Mouse (Mus musculus) urinary bladder, adult 18-20 months (tissue): ENCODE measurements around the gene Gm3476.
A peak's percentile ranks its signal among the peaks of the same experiment; 100 is the strongest.
"Not testable (repeated sequence)": the region's sequence is repeated elsewhere in the genome, so short reads cannot be mapped to it uniquely, and the experiment has no call there.

Experiments used
- DNase-seq, 2 experiments: peaks; one replicate each; pipeline ENCODE4 v3.0.0; 2022; ENCODE audit warnings: low spot score in 2 of 2, mixed read lengths in 2 of 2

Gene Gm3476

DNA sequence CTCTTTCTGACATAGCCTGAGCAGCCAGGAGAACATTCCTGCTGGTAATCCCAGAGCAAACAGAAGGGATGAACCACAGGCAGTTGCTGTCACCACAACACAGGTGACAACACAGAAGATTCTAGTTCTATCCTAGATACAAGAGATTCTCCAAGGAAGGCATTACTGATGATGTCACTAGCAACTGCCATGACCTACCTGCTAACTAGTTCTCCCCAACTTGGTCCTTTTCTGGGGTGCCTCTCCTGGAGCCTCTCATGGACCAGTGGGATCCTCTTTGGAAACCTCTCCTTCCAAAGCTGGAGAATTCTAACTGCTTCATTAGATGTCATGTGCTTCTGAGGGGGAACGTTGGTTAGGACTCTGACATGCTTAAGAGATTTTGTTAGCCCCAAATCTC lies at the start of gene Gm3476:
Gm3476 (minus strand) TSS at position 101 of the 400 bp plus-strand sequence.
- DNase-seq = not testable (repeated sequence)

DNA sequence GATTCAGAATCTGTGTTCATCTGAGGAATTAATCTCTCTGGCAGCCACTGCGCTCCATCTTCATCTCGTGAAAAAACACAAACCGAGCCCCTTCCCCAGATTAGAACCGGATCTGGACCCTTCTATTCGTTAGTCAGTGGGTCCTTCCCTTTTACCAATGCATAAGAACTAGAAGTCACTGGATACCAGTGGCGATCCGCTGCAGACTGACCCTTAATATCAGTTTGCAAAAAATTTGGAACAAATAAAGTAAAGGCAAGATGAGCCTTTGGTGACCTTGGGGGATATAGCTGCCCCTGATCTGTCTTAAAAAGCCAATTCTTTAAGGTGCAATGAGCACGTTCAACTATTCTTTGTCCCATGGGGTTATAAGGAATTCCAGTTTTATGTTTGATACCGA lies 37.9 kb upstream of the Gm3476 start:
- DNase-seq = not testable (repeated sequence)

DNA sequence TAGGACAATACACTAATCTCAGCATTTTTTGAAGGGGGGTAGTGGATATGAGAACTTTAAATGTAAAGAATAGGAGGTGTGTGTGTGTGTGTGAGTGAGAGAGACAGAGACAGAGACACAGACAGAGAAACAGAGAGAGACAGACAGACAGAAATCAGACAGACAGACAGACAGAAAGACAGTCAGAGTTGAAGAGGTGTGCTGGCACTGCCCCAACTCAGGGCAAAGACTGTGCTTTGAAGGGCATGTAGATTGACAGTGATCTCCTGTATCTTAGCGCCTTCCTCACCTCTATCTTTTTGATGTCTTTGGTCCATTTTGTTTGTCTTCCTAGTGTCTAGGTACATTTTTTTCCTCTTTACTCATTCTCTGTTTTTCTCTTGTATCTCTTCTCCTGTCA lies 35.5 kb upstream of the Gm3476 start:
- not testable (repeated sequence) for DNase-seq

DNA sequence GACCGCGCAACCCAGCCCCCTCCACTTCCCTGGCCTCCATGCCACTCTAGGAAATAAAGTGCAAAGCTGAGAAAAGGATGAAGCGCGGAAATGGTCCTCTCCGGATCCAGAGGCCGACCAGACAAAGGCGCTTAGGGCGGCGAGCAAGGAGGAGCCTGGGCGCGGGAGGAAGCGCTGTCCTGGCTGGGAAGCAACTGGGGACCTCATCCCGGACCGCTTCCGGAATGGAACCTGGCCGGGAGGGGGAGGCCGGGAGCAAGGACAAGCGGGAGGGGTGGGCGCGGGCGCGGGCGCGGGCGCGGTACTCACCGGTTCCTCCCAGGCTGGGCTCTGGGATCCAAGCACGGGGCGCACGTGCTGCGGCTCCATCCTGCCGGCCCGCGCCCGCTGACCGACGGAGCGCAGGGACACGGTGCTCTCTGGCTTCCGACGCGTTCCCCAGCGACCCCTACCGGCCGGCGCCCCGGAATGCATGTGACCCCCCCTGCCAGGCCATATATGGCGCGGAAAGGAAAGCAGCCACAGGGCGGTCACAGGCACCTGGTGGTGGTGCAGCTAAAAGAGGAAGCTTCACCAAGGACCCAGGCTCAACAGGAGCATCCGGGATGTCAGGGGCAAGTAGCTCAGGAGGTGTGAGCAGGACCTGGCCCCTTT lies 17.2 kb downstream of the Gm3476 start, which contains the start of gene Gm3468:
Gm3468 (minus strand) TSS at position 394 of the 654 bp plus-strand sequence.
- peak; percentile 47 to 52 for DNase-seq

DNA sequence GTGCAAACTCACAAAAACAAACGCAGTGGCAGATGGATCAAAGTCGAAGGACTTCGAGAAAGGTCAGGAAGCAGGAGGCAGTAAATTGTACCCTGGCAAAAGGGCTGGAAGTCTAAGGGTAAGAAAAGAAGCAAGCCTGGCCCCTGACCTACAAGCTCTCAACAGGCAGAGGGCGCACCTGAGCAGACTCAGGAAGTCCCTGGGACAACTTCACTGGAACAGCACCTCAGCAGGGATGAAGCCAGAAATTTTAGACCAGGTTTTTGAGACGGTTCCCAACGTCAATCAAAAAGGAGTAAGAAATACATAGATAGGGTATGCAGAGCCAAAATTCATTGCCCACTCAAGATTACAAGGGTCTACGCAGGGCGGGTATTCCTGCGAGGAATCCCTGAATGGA lies 18.1 kb downstream of the Gm3476 start:
- DNase-seq = peak in 1 of 2 experiments; percentile 1

DNA sequence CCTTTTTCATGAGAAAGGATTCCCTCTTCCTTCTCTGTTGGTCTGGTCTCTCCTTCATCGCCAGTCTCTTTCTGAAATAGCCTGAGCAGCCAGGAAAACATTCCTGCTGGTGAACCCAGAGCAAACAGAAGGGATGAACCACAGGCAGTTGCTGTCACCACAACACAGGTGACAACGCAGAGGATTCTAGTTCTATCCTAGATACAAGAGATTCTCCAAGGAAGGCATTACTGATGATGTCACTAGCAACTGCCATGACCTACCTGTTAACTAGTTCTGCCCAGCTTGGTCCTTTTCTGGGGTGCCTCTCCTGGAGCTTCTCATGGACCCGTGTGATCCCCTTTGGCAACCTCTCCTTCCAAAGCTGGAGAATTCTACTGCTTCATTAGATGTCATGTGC lies 31.8 kb downstream of the Gm3476 start, which contains the start of gene Gm8206:
Gm8206 (minus strand) TSS at position 101 of the 400 bp plus-strand sequence.
- DNase-seq = not testable (repeated sequence)

DNA sequence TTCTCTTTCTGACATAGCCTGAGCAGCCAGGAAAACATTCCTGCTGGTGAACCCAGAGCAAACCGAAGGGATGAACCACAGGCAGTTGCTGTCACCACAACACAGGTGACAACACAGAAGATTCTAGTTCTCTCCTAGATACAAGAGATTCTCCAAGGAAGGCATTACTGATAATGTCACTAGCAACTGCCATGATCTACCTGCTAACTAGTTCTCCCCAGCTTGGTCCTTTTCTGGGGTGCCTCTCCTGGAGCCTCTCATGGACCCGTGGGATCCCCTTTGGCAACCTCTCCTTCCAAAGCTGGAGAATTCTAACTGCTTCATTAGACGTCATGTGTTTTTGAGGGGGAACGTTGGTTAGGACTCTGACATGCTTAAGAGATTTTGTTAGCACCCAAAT lies 67.4 kb downstream of the Gm3476 start, which contains the start of gene Gm6337:
Gm6337 (minus strand) TSS at position 101 of the 400 bp plus-strand sequence.
- DNase-seq = not testable (repeated sequence)
